Mouse (Mus musculus): ENCODE data around the gene Runx2. TPM values are rescaled to one million over a fixed set of nuclear protein-coding genes. Genes with fewer than 3 reads are reported as not detected.

Runx2 gene
- total RNA-seq, 1 experiment: 0.71 TPM

DNA sequence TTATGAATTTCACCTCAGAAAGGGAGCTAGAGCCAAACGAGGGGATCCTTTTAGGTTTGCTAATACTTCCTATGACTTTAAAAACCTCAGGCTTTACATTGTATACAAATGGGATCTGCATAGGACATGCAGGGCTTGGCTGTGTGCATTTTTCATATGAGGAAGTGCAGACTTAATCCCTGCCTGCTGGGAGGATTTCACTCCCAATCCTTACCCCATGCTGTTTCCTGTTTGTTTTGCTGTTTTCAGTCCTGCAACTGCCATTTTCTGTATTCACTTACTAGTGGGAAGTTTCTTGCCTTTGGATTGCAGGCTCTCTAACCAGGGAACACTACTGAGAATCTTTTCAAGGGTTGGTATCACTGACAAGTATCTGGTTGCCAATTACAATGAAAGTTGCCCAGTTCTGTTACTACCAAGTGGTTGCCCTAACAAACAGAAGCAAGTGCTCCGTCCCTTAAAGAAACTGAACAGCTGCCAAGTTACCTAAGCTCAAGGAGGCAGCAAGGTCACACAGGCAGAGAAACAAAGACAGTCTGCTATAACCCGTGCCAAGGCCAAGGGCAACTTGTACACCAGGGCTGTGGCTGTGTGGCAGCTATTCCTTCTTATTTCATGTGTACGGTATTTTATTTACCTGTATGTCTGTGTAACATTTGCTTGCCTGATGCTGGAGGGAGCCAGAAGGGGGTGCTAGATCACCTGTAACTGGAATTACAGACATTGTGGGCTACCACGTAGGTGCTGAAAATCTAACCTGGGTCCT is 25.4 kb downstream of the Runx2 start:
- Histone ChIP-seq H3K9me3 (ENCODE audit: control insufficient read depth, insufficient read depth, low read depth, low read length) (no peaks in the 10 kb centered on the region), H3K4me3 (ENCODE audit: insufficient read depth in 1 of 2, low read depth in 1 of 2, low read length in 2 of 2, poor library complexity in 1 of 2, severe bottlenecking in 1 of 2) (no peak overlapping the region), H3K9ac (ENCODE audit: insufficient read depth, low read depth, low read length, poor library complexity, severe bottlenecking) (no peak overlapping the region), H3K36me3 (ENCODE audit: control insufficient read depth, insufficient read depth, low read length, poor library complexity, severe bottlenecking) (no peaks in the 10 kb centered on the region), H3K27ac (ENCODE audit: insufficient read depth, low read depth, low read length, poor library complexity, severe bottlenecking) (no peak overlapping the region), H3K4me1 (ENCODE audit: control insufficient read depth in 2 of 2, insufficient read depth in 2 of 2, low read length in 2 of 2, poor library complexity in 1 of 2) (peaks cover 0 to 4% of the 10 kb centered on the region in 2 experiments; a peak in 1 of 4 replicates)
- TF ChIP-seq ZNF384 (IDR thresholded peaks at IDR 0.05; ENCODE audit: low read depth, low read length): no peak
- TF ChIP-seq ZC3H11A (IDR thresholded peaks at IDR 0.05; ENCODE audit: borderline replicate concordance, low read depth, low read length): peak; percentile 33; the same call in 1 of the 2 replicates
- peak; percentile 15 for DNase-seq (ENCODE audit: low read depth, low spot score)
- in situ Hi-C loops (cut with MboI; ENCODE audit: low sequenced_read_pairs in 2 of 2, unreplicated experiment in 2 of 2): no loop called here

DNA sequence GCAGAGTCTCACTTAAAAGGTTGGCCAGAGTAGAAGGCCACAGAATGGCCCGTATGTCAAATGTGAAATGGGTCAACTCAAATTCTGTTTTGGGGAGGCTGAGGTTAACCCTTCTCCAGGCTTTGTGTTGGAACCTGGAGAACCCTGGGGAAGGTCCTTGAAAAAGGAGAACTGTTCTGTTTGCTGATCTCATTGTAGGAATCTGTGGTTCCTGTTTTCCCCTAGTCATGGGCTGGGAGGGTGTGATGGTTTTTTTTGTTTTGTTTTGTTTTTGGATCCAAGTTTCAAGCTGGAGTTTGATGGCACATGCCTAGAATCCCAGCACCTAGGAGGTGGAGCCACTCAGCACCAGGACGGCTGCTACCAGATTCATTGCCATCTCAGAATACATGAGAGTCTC is 31.5 kb downstream of the Runx2 start:
- Histone ChIP-seq H3K4me3 (ENCODE audit: insufficient read depth in 1 of 2, low read depth in 1 of 2, low read length in 2 of 2, poor library complexity in 1 of 2, severe bottlenecking in 1 of 2) (no peak overlapping the region), H3K36me3 (ENCODE audit: control insufficient read depth, insufficient read depth, low read length, poor library complexity, severe bottlenecking) (no peaks in the 10 kb centered on the region), H3K9ac (ENCODE audit: insufficient read depth, low read depth, low read length, poor library complexity, severe bottlenecking) (no peak overlapping the region), H3K27ac (ENCODE audit: insufficient read depth, low read depth, low read length, poor library complexity, severe bottlenecking) (no peak overlapping the region), H3K9me3 (ENCODE audit: control insufficient read depth, insufficient read depth, low read depth, low read length) (no peaks in the 10 kb centered on the region), H3K4me1 (ENCODE audit: control insufficient read depth in 2 of 2, insufficient read depth in 2 of 2, low read length in 2 of 2, poor library complexity in 1 of 2) (peaks cover 0 to 3% of the 10 kb centered on the region in 2 experiments; a peak in 2 of 4 replicates)
- TF ChIP-seq MAFK (IDR thresholded peaks at IDR 0.05; ENCODE audit: insufficient read depth, low read depth, low read length): no peak
- no peak for TF ChIP-seq ZC3H11A (IDR thresholded peaks at IDR 0.05; ENCODE audit: borderline replicate concordance, low read depth, low read length)
- TF ChIP-seq CHD2 (IDR thresholded peaks at IDR 0.05; ENCODE audit: low read depth, low read length): no peak
- no peak for TF ChIP-seq ZNF384 (IDR thresholded peaks at IDR 0.05; ENCODE audit: low read depth, low read length)
- TF ChIP-seq HCFC1 (IDR thresholded peaks at IDR 0.05; ENCODE audit: borderline replicate concordance, insufficient read depth, low read length): no peak
- no peak for DNase-seq (ENCODE audit: low read depth, low spot score)
- in situ Hi-C loops (cut with MboI; ENCODE audit: low sequenced_read_pairs in 2 of 2, unreplicated experiment in 2 of 2): no loop called here

DNA sequence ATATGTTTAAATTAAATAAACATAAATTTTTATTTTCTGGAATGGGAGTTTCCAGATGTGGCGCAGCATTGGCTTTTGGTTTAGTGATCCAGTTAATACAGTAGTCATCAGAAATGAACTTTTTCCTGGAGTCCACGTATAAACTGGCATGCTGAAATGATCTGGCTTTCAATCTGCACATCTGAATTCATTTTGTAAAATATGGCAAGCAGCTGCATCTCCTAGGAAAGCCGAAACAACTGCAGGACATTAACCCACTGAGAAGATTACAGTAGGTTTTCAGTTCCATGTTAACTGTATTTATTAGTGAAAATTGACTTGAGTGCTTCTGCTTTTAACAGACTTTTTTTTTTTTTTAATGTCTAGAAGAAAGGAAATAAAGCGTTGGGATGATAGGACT is 32.2 kb downstream of the Runx2 start:
- Histone ChIP-seq H3K4me1 (ENCODE audit: control insufficient read depth in 2 of 2, insufficient read depth in 2 of 2, low read length in 2 of 2, poor library complexity in 1 of 2) (peaks cover 0 to 3% of the 10 kb centered on the region in 2 experiments; a peak in 2 of 4 replicates), H3K27ac (ENCODE audit: insufficient read depth, low read depth, low read length, poor library complexity, severe bottlenecking) (no peak overlapping the region), H3K4me3 (ENCODE audit: insufficient read depth in 1 of 2, low read depth in 1 of 2, low read length in 2 of 2, poor library complexity in 1 of 2, severe bottlenecking in 1 of 2) (no peak overlapping the region), H3K9me3 (ENCODE audit: control insufficient read depth, insufficient read depth, low read depth, low read length) (no peaks in the 10 kb centered on the region), H3K36me3 (ENCODE audit: control insufficient read depth, insufficient read depth, low read length, poor library complexity, severe bottlenecking) (no peaks in the 10 kb centered on the region), H3K9ac (ENCODE audit: insufficient read depth, low read depth, low read length, poor library complexity, severe bottlenecking) (no peak overlapping the region)
- TF ChIP-seq HCFC1 (IDR thresholded peaks at IDR 0.05; ENCODE audit: borderline replicate concordance, insufficient read depth, low read length) (no peak), MAFK (IDR thresholded peaks at IDR 0.05; ENCODE audit: insufficient read depth, low read depth, low read length) (no peak), ZNF384 (IDR thresholded peaks at IDR 0.05; ENCODE audit: low read depth, low read length) (no peak), ZC3H11A (IDR thresholded peaks at IDR 0.05; ENCODE audit: borderline replicate concordance, low read depth, low read length) (no peak), CHD2 (IDR thresholded peaks at IDR 0.05; ENCODE audit: low read depth, low read length) (no peak)
- DNase-seq (ENCODE audit: low read depth, low spot score): no peak
- in situ Hi-C loops (cut with MboI; ENCODE audit: low sequenced_read_pairs in 2 of 2, unreplicated experiment in 2 of 2): no loop called here

DNA sequence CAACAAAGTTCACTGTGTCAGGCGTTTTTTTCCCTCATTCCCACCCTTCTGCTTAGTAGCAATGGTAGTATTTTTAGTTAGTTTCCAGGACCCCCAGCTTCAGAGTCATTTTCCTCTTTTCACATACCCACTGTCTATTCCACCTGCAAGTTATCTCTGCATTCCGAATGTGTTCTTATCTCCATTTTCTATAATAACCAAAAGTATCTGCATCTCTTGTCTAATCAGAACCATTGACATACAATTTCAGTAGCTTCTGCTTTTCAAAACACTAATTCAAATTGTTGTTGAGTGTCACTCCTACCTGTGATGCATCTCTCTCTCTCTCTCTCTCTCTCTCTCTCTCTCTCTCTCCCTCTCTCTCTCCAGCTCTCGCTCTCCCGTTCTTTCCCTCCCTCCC is 34.2 kb downstream of the Runx2 start:
- Histone ChIP-seq H3K27ac (ENCODE audit: insufficient read depth, low read depth, low read length, poor library complexity, severe bottlenecking) (no peak overlapping the region), H3K36me3 (ENCODE audit: control insufficient read depth, insufficient read depth, low read length, poor library complexity, severe bottlenecking) (no peaks in the 10 kb centered on the region), H3K9me3 (ENCODE audit: control insufficient read depth, insufficient read depth, low read depth, low read length) (no peaks in the 10 kb centered on the region), H3K9ac (ENCODE audit: insufficient read depth, low read depth, low read length, poor library complexity, severe bottlenecking) (no peak overlapping the region), H3K4me1 (ENCODE audit: control insufficient read depth in 2 of 2, insufficient read depth in 2 of 2, low read length in 2 of 2, poor library complexity in 1 of 2) (peaks cover 0 to 3% of the 10 kb centered on the region in 2 experiments; a peak in 3 of 4 replicates), H3K4me3 (ENCODE audit: insufficient read depth in 1 of 2, low read depth in 1 of 2, low read length in 2 of 2, poor library complexity in 1 of 2, severe bottlenecking in 1 of 2) (no peak overlapping the region)
- DNase-seq (ENCODE audit: low read depth, low spot score): no peak
- TF ChIP-seq ZC3H11A (IDR thresholded peaks at IDR 0.05; ENCODE audit: borderline replicate concordance, low read depth, low read length) (no peak), HCFC1 (IDR thresholded peaks at IDR 0.05; ENCODE audit: borderline replicate concordance, insufficient read depth, low read length) (no peak), MAFK (IDR thresholded peaks at IDR 0.05; ENCODE audit: insufficient read depth, low read depth, low read length) (no peak), CHD2 (IDR thresholded peaks at IDR 0.05; ENCODE audit: low read depth, low read length) (no peak), ZNF384 (IDR thresholded peaks at IDR 0.05; ENCODE audit: low read depth, low read length) (no peak)
- in situ Hi-C loops (cut with MboI; ENCODE audit: low sequenced_read_pairs in 2 of 2, unreplicated experiment in 2 of 2): no loop called here

Data from ES-E14 (cell line).